Mouse (Mus musculus) hindbrain, embryonic 13.5 days (tissue): ENCODE measurements around the gene Ttyh3. TPM values are rescaled to one million over a fixed set of nuclear protein-coding genes. Genes with fewer than 3 reads are reported as not detected.
"Not testable (repeated sequence)": the region's sequence is repeated elsewhere in the genome, so short reads cannot be mapped to it uniquely, and the experiment has no call there.

Experiments used
- ATAC-seq: fragments of 200-750 bp; cut with Nextera tagmentation; 2 replicates; pipeline ENCODE4 v1.8.0; 2017; ENCODE audit warnings: moderate TSS enrichment; ENCODE audit not compliant: low FRiP score
- H3K27ac ChIP-seq: fragments of 300-500 bp; sonication (generic); 2 replicates; pipeline ENCODE4 v1.5.1; 2015; ENCODE audit warnings: inconsistent platforms, mild to moderate bottlenecking, moderate library complexity
- H3K27me3 ChIP-seq: fragments of 300-500 bp; sonication (generic); 2 replicates; pipeline ENCODE4 v1.6.1; 2015; ENCODE audit warnings: mild to moderate bottlenecking, inconsistent platforms
- H3K36me3 ChIP-seq: fragments of 300-500 bp; sonication (generic); 2 replicates; pipeline ENCODE4 v1.6.1; 2015; ENCODE audit warnings: mild to moderate bottlenecking, inconsistent platforms
- H3K4me1 ChIP-seq: fragments of 300-500 bp; sonication (generic); replicated peaks from 2 replicates; pipeline ENCODE4 v1.6.1; 2015; ENCODE audit warnings: inconsistent platforms
- H3K4me2 ChIP-seq: fragments of 300-500 bp; sonication (generic); 2 replicates; pipeline ENCODE4 v1.6.1; 2015; ENCODE audit warnings: inconsistent platforms, mild to moderate bottlenecking, moderate library complexity
- H3K4me3 ChIP-seq: fragments of 300-500 bp; sonication (generic); 2 replicates; pipeline ENCODE4 v1.5.1; 2015; ENCODE audit warnings: mild to moderate bottlenecking, inconsistent platforms
- H3K9ac ChIP-seq: fragments of 300-500 bp; sonication (generic); 2 replicates; pipeline ENCODE4 v1.6.1; 2015; ENCODE audit warnings: mild to moderate bottlenecking, inconsistent platforms
- H3K9me3 ChIP-seq: fragments of 300-500 bp; sonication (generic); 2 replicates; pipeline ENCODE4 v1.6.1; 2016; ENCODE audit warnings: inconsistent platforms
- WGBS: fragments of 180-500 bp; shearing (Covaris S2); methylation state at CpG from one replicate; pipeline ENCODE4 v1.1.7; 2015; 5-methylcytosine and 5-hydroxymethylcytosine counted together
- polyA plus RNA-seq: library from polyadenylated mRNA; unstranded; fragments of >200 nt; fragmentation: Nextera tagmentation; extraction: Ambion mirVana; gene quantifications from 2 replicates; pipeline ENCODE4 v1.2.1, GENCODE M21; 2015

Ttyh3 gene
- polyA plus RNA-seq, result 65.3 and 67.4 TPM in 2 replicates

DNA sequence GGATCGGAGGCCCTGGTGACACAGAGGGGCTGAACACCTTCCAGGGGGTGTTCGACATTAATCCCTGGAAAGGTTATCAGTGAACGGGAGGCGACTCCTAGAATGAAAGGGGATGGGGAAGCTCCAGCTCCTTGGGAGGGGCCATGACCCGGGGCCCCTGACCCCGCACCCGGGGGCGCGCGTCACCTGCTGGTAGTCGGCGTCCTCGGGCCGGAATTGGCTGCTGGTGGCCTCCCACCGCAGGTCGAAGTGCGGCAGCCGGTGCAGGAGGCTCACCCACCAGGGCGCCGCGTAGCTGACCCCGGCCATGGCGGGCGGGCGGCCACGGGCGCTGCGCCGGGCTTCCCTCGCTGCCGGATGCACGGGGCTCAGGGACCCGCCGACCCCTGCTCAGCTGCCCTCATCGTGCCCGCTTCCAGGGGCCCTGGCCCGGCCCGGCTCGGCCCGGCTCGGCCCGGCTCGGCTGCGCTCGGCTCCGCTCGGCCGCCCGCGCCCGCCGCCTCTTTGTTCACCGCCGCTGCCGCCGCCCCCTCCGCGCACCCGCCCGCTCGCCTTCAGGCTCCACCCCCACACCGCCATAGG is at the start of gene Ttyh3:
Gene Ttyh3 (minus strand): TSS at position 513 of the 582 bp plus-strand sequence.
- peaks cover 68% of the 10 kb centered on the region for H3K4me1 ChIP-seq
- H3K4me2 ChIP-seq, result peak within 1 kb of the TSS; percentile 100
- H3K27me3 ChIP-seq, result no peaks in the 10 kb centered on the region
- H3K9ac ChIP-seq, result peak within 1 kb of the TSS; percentile 100
- H3K9me3 ChIP-seq, result no peaks in the 10 kb centered on the region
- peaks cover 21% of the 10 kb centered on the region for H3K36me3 ChIP-seq
- peak within 1 kb of the TSS; percentile 87 for H3K4me3 ChIP-seq
- ATAC-seq, result no peak
- whole genome bisulfite sequencing, result 0% methylated on average over 48 of the region's 62 CpGs
- H3K27ac ChIP-seq, result peak within 1 kb of the TSS; percentile 95

DNA sequence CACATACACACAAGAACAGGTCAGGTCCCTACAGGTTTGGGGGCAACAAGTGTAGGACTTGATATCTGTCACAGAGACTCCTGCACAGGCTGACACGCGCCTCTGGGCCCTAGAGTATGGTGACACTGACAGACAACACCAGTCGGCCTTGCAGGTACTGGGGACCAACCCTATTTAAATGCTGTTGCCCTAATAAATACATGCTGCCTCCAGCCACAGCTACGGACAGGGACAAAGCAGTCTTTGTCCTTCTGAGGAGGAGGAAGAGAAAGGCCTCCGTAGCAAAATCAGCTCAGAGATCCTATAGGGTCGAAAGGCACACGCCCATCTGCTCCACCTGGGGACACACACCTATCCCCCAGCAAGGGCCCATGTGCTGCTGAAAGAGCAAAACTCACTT is 47.2 kb upstream of the Ttyh3 start:
- H3K27me3 ChIP-seq, result no peaks in the 10 kb centered on the region
- H3K36me3 ChIP-seq, result peaks cover 62% of the 10 kb centered on the region
- ATAC-seq, result no peak
- no peak overlapping the region for H3K4me3 ChIP-seq
- WGBS, result 79% methylated on average over 7 of the region's 7 CpGs
- H3K27ac ChIP-seq, result no peak overlapping the region
- H3K9ac ChIP-seq, result no peak overlapping the region
- no peaks in the 10 kb centered on the region for H3K9me3 ChIP-seq
- H3K4me2 ChIP-seq, result no peak overlapping the region
- peaks cover 20% of the 10 kb centered on the region for H3K4me1 ChIP-seq

DNA sequence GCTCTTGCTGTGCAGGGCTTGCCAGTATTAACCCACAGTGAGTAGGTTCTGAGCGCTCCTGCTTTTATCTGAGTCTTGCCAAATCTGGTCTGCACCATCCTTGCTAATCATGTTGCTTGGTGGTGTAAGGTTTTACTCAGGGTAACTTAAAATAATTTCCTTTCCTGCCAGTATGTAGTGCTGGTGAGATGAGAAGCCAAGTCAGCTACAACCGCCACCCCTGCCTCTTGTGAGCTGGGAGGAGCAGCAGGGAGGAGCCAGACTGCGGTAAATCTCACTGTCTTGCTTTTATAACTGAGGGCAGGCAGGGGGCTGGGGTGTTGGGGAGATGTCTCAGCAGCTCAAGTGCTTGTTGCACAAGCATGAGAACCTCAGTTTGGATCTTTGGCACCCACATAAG is 39.6 kb upstream of the Ttyh3 start:
- Histone ChIP-seq H3K4me1 (no peaks in the 10 kb centered on the region), H3K36me3 (peaks cover 77% of the 10 kb centered on the region)
- 86% methylated on average over 3 of the region's 3 CpGs for WGBS

DNA sequence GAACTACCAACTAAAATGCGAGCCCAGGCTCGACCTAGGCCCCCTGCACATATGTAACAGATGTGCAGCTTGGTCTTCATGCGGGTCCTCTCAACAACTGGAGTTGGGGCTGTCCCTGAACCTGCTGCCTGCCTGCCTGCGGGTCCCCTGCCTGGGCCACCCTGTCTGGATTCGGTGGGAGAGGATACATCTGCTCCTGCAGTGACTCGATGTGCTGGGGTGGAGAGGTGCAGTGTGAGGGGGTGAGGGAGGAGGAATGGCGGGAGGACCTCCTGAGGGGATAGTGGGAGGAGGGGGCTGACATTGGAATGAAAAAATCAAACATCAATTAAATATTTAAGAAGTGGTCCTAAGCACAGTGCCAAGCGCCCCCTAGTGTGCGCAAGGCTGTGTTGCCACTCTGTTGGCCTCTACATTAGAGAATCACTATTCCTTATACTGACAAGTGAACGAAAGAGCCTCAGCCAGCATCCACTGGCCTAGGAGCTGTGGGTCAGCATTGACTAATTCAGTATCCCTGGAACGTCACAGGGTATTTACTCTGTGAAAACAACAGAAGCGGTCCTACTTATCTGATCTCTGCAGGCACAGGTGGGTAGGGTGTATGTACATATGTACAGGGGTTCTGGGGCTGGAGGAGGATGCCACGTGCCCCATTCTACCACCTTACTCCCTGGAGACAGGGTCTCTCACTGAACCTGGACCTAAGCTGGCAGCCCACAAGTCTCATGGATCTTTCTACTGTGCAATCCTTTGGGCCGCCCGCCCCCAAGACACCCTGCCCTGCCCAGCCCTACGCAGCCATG is 35.7 kb upstream of the Ttyh3 start:
- Histone ChIP-seq H3K4me3 (no peak overlapping the region), H3K4me2 (no peak overlapping the region), H3K4me1 (no peaks in the 10 kb centered on the region), H3K9me3 (no peaks in the 10 kb centered on the region), H3K36me3 (peaks cover 74% of the 10 kb centered on the region), H3K27ac (no peak overlapping the region), H3K9ac (no peak overlapping the region), H3K27me3 (no peaks in the 10 kb centered on the region)
- ATAC-seq, result 0 out of 2 replicates have a peak, but pooled peaks have one; percentile 36
- 58% methylated on average over 16 of the region's 16 CpGs for WGBS

More for the DNA sequence above, 39.6 kb upstream of the Ttyh3 start:
- no peaks in the 10 kb centered on the region for H3K9me3 ChIP-seq
- no peak overlapping the region for H3K27ac ChIP-seq
- H3K4me3 ChIP-seq, result no peak overlapping the region
- H3K4me2 ChIP-seq, result no peak overlapping the region
- no peak overlapping the region for H3K9ac ChIP-seq
- no peak for ATAC-seq
- H3K27me3 ChIP-seq, result no peaks in the 10 kb centered on the region

DNA sequence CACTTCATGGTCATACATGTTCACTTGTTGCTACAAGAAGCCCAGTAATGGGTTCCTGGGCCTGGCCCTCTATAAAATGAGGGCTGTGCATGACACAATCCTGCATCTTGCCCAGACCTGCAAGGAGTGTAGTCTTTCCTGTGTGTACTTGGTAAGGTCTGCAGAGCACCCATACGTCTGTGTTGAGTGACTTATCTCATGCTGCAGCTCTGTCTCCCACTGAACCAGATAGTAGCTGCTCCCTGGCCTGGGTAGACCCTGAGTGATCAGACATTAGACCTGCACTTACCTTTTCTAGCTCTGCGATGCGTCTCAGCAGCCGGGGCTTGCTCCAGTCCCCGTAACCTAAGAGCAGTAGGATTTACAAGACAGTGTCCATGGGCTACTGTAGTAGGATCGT is 33.3 kb upstream of the Ttyh3 start:
- Histone ChIP-seq H3K9me3 (no peaks in the 10 kb centered on the region), H3K4me2 (no peak overlapping the region)

DNA sequence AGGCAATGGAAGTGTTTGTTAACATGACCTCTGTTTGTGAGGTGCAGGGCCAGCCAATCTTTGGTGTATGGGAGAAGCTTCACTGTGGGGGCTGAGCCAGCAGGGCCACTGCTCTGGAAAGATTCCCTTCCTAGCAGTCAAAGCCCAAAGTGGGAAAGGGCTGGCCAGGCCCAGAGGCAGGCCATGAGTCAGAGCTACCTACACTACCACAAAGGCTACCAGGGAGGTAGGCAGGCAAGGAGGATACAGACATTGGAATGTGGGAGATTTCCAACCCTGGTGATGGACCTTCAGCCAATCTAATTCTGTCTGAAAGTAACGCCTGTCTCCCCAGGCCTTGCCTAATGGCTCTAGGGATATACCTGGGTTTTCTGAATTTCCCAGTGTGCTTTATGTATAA is 32.1 kb upstream of the Ttyh3 start:
- no peak overlapping the region for H3K4me2 ChIP-seq
- H3K4me1 ChIP-seq, result no peaks in the 10 kb centered on the region
- no peak overlapping the region for H3K9ac ChIP-seq
- no peak overlapping the region for H3K4me3 ChIP-seq
- WGBS, result 92% methylated on average over 1 of the region's 1 CpGs
- H3K36me3 ChIP-seq, result peaks cover 76% of the 10 kb centered on the region
- no peaks in the 10 kb centered on the region for H3K9me3 ChIP-seq
- no peak for ATAC-seq
- H3K27ac ChIP-seq, result no peak overlapping the region
- H3K27me3 ChIP-seq, result no peaks in the 10 kb centered on the region

More for the DNA sequence above, 33.3 kb upstream of the Ttyh3 start:
- Histone ChIP-seq H3K9ac (no peak overlapping the region), H3K4me3 (no peak overlapping the region), H3K4me1 (no peaks in the 10 kb centered on the region), H3K36me3 (peaks cover 75% of the 10 kb centered on the region), H3K27me3 (no peaks in the 10 kb centered on the region), H3K27ac (no peak overlapping the region)
- 97% methylated on average over 6 of the region's 6 CpGs for WGBS
- no peak for ATAC-seq

DNA sequence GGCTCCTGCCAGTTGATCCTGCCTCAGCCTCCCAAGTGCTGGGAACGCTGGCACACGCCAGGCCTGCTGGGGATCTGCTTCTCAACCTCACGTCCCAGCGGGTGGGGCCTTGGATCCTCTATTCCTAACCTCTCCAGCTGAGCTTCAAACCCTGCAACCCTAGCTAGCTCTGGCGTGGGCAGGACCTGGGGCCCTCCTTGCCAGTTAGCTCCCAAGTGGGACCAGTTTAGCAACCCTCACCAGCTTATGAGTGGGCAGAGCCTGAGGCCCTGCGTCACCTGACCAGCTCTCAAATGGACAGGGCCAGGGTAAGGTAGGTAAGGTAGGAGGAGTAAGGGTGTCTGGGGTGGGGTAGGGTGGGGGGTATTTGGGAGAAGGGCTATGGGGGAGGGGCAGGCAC is 31.2 kb upstream of the Ttyh3 start:
- Histone ChIP-seq H3K36me3 (peaks cover 77% of the 10 kb centered on the region), H3K27me3 (no peaks in the 10 kb centered on the region), H3K9me3 (no peaks in the 10 kb centered on the region), H3K4me2 (no peak overlapping the region), H3K4me1 (peaks cover 3% of the 10 kb centered on the region; the same call in 1 of the 2 replicates), H3K4me3 (no peak overlapping the region), H3K27ac (no peak overlapping the region), H3K9ac (no peak overlapping the region)
- WGBS, result 88% methylated on average over 6 of the region's 6 CpGs
- no peak for ATAC-seq

DNA sequence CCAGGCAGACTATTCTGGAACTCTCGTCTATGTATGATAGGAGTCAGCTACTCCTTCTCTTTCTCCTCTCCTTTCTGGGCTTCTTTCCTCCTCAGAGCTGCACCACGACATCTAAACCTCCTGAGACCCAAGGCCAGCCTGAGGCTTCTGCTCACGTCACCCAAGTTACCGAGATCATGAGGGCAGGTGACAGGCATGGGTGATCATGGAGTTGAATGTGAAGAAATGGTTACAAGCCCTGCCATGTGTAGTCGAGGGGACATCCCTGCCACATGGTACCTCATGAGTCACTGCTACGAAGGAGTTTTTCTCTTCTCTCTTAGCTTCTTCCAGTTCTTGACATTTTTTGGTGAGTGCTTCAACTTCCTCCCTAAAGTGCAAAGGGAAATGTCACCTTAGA is 28.3 kb upstream of the Ttyh3 start:
- Histone ChIP-seq H3K27me3 (no peaks in the 10 kb centered on the region), H3K27ac (no peak overlapping the region), H3K9me3 (no peaks in the 10 kb centered on the region), H3K9ac (no peak overlapping the region), H3K4me3 (no peak overlapping the region), H3K4me1 (peaks cover 6% of the 10 kb centered on the region; the same call in 1 of the 2 replicates), H3K4me2 (no peak overlapping the region), H3K36me3 (peaks cover 86% of the 10 kb centered on the region)
- ATAC-seq, result no peak
- 92% methylated on average over 6 of the region's 6 CpGs for WGBS

DNA sequence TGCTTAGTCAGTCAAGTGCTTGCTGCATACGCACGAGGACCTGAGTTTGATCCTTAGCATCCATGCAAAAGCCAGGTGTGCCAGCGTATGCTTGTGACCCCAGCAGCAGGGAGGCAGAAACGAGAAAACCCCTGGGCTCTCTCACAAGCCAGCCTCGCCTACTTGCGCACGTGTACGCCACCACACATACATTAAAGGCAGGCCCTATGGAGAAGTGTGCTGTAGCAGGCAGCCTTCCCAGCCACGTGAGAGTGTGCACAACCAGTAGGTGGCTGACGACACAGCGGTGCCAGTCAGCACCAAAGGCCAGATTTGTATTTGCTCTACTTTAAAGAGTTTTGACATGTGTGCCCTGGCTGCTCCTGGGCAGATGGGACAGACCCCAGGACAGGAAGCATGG is 26.8 kb upstream of the Ttyh3 start:
- Histone ChIP-seq H3K4me2 (no peak overlapping the region), H3K4me3 (no peak overlapping the region), H3K27me3 (no peaks in the 10 kb centered on the region), H3K9me3 (no peaks in the 10 kb centered on the region), H3K27ac (peak overlapping the region; percentile 67; the same call in 1 of the 2 replicates), H3K9ac (no peak overlapping the region; the same call in 1 of the 2 replicates), H3K4me1 (peaks cover 9% of the 10 kb centered on the region; the same call in 1 of the 2 replicates), H3K36me3 (peaks cover 89% of the 10 kb centered on the region)
- WGBS, result 82% methylated on average over 11 of the region's 11 CpGs
- ATAC-seq, result no peak

DNA sequence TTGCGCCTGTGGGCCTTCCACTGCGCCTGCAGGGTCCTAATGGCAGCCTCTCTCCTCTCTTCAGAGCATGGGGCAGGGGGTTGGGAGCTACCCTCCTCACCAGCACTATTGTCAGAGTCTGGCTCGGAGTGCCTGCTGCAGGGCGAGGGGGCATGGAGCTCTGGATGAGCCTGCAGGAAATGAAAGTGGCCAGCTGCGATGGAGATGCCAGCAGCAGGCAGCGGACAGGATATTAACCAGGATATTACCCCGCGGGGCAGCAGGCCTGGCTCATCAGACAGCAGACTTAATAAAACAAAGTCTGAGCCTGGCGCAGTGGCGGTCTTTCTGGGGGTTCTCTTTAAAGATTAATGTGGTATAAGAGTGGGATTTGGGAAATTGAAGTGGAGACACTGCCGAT is 26.2 kb upstream of the Ttyh3 start:
- no peaks in the 10 kb centered on the region for H3K27me3 ChIP-seq
- H3K27ac ChIP-seq, result peak overlapping the region; percentile 67
- H3K4me2 ChIP-seq, result no peak overlapping the region
- ATAC-seq, result no peak
- peaks cover 9% of the 10 kb centered on the region; the same call in 1 of the 2 replicates for H3K4me1 ChIP-seq
- H3K4me3 ChIP-seq, result no peak overlapping the region
- H3K9me3 ChIP-seq, result no peaks in the 10 kb centered on the region
- no peak overlapping the region; the same call in 1 of the 2 replicates for H3K9ac ChIP-seq
- WGBS, result 78% methylated on average over 11 of the region's 11 CpGs
- peaks cover 90% of the 10 kb centered on the region for H3K36me3 ChIP-seq

DNA sequence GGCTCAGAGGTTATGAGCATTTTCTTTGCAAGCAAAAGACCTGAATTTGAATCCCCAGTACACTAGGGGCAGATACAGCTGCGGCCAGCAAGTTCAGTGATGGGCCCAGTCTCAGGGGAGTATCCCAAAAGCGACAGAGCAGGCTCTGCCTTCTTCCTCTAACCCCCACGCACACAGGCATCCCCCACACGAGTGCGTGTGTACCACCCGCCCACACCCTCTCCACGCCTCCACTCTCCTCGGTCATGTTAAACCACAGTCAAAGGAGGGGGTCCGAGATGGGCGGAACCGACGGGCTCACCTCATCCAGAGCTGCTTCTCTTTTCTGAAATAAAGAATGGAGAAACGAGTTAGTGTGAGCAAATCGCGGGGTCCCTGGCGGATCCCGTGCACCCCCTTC is 25.2 kb upstream of the Ttyh3 start:
- H3K4me3 ChIP-seq, result no peak overlapping the region
- no peak overlapping the region for H3K9ac ChIP-seq
- no peak overlapping the region for H3K27ac ChIP-seq
- peaks cover 9% of the 10 kb centered on the region; the same call in 1 of the 2 replicates for H3K4me1 ChIP-seq
- no peak overlapping the region for H3K4me2 ChIP-seq
- WGBS, result 87% methylated on average over 17 of the region's 17 CpGs
- H3K9me3 ChIP-seq, result 0 out of 2 replicates have a peak, but pooled peaks cover 1% of the 10 kb centered on the region
- no peaks in the 10 kb centered on the region for H3K27me3 ChIP-seq
- H3K36me3 ChIP-seq, result peaks cover 91% of the 10 kb centered on the region
- ATAC-seq, result no peak

DNA sequence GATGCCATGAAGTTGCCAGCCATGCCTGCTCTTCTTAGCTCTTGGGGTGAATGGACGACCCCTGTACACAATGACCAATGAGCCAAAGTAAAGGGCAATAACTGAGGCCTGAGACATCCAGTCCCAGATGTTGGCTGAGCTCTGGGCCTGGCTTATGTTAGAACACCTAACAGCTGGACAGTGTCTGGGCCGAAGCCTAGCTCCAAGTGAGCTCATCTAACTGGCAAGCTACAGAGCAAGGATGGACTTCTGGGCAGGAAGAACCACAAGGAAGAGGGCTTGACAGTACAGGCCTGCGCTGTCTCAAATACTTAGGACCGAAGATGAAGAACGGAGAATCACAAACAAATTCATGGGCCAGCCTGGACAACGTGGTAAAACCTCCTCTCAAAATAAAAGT is 23.8 kb upstream of the Ttyh3 start:
- H3K36me3 ChIP-seq, result peaks cover 89% of the 10 kb centered on the region
- not testable (repeated sequence) for H3K4me1 ChIP-seq, H3K9ac ChIP-seq, H3K9me3 ChIP-seq, H3K4me2 ChIP-seq, ATAC-seq, H3K4me3 ChIP-seq, H3K27ac ChIP-seq, H3K27me3 ChIP-seq
- WGBS, result 90% methylated on average over 6 of the region's 6 CpGs
